Mouse (Mus musculus): ENCODE measurements around the gene Mknk2. TPM values are rescaled to one million over a fixed set of nuclear protein-coding genes. Genes with fewer than 3 reads are reported as not detected.

Mknk2 gene
- polyA plus RNA-seq (2014; fragmentation: Illumina TruSeq; extraction: RNeasy Lipid Tissue Mini Kit (QIAGEN cat#74804); ENCODE audit: low read depth, low replicate concordance), result 3.1 TPM

DNA sequence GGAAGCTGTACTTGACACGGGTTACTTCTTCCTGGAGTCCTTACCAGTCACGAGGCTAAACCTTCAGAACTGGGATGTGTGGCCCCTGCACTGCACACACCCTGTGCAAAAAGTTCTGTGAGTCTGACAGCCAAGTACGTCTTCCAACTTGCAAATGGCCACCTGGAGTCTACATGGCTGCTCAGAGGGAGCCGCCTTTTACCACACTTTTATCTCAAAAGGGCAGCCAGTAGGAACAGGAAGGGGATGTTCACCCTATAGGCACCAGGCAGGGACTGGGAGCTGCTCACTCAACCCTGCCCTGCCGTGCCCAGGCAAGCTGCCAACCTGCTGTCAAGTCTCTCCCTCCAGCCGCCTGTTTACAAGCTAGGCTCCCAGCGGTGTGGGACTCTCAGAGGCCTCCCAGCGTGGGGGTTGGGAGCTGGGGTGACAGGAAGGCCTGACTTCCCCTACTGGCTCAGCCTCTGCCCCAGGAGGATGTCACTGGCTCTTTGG is at the start of gene Mknk2:
Mknk2 (minus strand) TSS at position 171 of the 495 bp plus-strand sequence.

DNA sequence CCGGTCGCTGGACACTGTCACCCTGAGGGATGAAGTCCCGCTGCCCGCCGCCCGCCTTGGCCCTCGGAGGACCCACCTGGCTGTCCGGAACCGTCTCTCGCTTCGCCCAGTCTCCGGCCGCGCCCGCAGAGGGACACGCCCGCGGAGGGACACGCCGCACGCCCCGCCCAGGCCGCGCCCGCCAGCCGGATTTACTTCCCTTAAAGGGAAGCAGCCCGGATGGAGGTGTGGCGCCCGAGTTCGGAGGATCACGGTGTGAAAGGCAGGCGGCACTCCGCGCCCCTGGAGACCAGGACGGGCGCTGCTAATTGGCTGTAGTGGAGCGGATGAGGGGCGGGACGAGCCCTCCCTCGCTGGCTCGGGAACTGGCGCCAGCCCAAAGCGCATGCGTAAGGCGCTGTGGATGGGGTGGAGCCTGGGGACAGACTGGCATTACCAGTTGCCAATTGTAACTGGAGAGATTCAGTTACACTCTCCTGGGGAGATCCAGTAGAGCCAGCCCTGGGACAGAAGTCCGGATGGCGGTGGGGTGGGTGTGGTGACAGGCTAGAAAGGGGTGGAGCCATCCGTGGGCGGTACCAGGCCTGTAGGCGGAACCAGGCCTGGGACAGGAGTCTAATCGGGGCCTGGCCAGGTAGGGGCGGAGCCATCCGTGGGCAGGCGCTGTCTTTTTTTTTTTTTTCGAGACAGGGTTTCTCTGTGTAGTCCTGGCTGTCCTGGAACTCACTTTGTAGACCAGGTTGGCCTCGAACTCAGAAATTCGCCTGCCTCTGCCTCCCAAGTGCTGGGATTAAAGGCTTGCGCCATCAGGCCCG is 24.0 kb upstream of the Mknk2 start, which contains the start of the genes Mob3a and Izumo4:
Mob3a (minus strand) TSS at position 257 of the 815 bp plus-strand sequence.
Izumo4 (plus strand) TSS at position 464 of the 815 bp plus-strand sequence.

DNA sequence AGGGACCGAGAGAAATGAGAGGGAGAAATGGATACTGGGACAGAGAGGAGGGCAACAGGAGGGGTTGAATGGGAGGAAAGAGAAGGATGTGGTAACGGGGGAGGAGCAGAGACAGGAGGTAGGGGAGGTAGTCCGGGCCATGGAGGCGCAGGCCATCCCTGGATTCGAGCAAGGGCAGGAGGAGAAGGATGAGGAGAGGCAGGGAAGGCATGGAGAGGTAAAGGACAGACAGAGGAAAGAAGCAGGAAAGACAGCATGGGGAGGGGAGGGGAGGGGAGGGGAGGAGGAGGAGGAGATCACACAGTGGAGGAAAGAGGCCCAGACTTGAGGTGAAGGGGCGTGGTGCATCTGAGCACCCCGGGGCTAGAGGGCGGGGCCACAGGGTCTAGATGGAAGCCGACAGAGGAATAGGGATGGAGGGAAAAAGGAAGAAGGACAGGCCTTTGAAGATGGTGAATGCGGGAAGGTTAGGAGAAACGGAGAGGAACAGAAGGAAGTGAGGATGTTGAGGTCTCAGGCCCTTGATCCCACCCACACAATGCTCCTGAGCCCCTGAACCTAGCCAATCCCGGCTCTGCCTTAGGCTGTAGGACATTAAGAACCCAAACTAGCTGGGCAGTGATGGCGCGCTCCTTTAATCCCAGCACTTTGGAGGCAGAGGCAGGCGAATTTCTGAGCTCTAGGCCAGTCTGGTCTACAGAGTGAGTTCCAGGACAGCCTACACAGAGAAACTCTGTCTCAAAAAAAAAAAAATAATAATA is 20.9 kb downstream of the Mknk2 start, which contains the start of gene Btbd2:
Btbd2 (minus strand) TSS at position 209 of the 761 bp plus-strand sequence.

DNA sequence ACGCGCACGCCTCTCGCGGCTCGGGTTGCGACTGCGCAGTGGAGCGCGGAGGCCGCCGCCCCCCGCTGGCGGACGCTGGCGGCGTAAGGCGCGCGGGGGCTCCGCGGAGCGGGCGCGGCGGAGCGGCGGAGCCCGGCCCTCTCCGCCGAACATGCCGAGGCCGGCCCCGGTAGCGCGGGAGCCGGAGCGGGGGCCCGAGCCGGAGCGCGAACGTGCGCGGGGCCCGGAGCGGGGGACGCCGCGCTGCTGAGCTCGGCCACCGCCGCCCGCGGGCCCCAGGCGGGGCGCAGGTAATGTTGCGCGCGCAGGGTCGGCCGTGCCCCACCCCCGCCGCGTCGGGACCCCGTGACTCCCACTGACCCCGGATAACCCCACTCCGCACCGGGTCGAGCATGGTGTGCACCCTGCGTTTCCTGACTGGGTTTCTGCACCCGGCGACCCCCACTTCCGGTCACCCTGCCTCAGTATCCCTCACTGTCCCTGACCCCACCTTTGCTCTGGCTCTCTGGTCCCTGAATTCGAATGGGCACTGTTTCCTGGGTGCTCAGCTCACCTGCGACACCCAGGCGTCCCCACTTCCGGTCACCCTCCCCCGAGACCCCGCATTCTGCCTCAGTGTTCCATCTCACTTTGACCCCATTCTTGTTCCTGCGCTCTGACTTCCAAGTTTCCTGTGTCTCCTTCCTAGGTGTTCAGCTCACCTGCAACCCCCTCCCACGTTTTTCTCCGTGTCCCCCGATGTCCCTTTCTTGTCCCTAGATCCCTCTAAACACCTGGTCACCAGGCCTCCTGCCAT is 55.1 kb downstream of the Mknk2 start, which contains the start of gene Csnk1g2:
Csnk1g2 (plus strand) TSS at position 178 of the 796 bp plus-strand sequence.

Other genes starting within 250 kb of the Mknk2 start
- 1.3 TPM for gene Tcf3, start 244.5 kb downstream of the Mknk2 start, polyA plus RNA-seq (2014; fragmentation: Illumina TruSeq; extraction: RNeasy Lipid Tissue Mini Kit (QIAGEN cat#74804); ENCODE audit: low read depth, low replicate concordance)
- not detected for gene Onecut3, start 183.3 kb downstream of the Mknk2 start, polyA plus RNA-seq (2014; fragmentation: Illumina TruSeq; extraction: RNeasy Lipid Tissue Mini Kit (QIAGEN cat#74804); ENCODE audit: low read depth, low replicate concordance)
- not detected for gene Atp8b3, start 139.0 kb downstream of the Mknk2 start, polyA plus RNA-seq (2014; fragmentation: Illumina TruSeq; extraction: RNeasy Lipid Tissue Mini Kit (QIAGEN cat#74804); ENCODE audit: low read depth, low replicate concordance)
- gene Rexo1, start 116.6 kb downstream of the Mknk2 start, polyA plus RNA-seq (2014; fragmentation: Illumina TruSeq; extraction: RNeasy Lipid Tissue Mini Kit (QIAGEN cat#74804); ENCODE audit: low read depth, low replicate concordance), result 0.72 TPM
- gene Klf16, start 100.8 kb downstream of the Mknk2 start, polyA plus RNA-seq (2014; fragmentation: Illumina TruSeq; extraction: RNeasy Lipid Tissue Mini Kit (QIAGEN cat#74804); ENCODE audit: low read depth, low replicate concordance), result 0.50 TPM
- not detected for gene Abhd17a, start 87.8 kb downstream of the Mknk2 start, polyA plus RNA-seq (2014; fragmentation: Illumina TruSeq; extraction: RNeasy Lipid Tissue Mini Kit (QIAGEN cat#74804); ENCODE audit: low read depth, low replicate concordance)
- gene Scamp4, start 75.2 kb downstream of the Mknk2 start, polyA plus RNA-seq (2014; fragmentation: Illumina TruSeq; extraction: RNeasy Lipid Tissue Mini Kit (QIAGEN cat#74804); ENCODE audit: low read depth, low replicate concordance), result 1.7 TPM
- not detected for gene Adat3, start 75.2 kb downstream of the Mknk2 start, polyA plus RNA-seq (2014; fragmentation: Illumina TruSeq; extraction: RNeasy Lipid Tissue Mini Kit (QIAGEN cat#74804); ENCODE audit: low read depth, low replicate concordance)
- not detected for gene Gm49322, start 72.1 kb downstream of the Mknk2 start, polyA plus RNA-seq (2014; fragmentation: Illumina TruSeq; extraction: RNeasy Lipid Tissue Mini Kit (QIAGEN cat#74804); ENCODE audit: low read depth, low replicate concordance)
- 1.4 TPM for gene Csnk1g2, start 55.3 kb downstream of the Mknk2 start, polyA plus RNA-seq (2014; fragmentation: Illumina TruSeq; extraction: RNeasy Lipid Tissue Mini Kit (QIAGEN cat#74804); ENCODE audit: low read depth, low replicate concordance)
- 0.53 TPM for gene Btbd2, start 21.0 kb downstream of the Mknk2 start, polyA plus RNA-seq (2014; fragmentation: Illumina TruSeq; extraction: RNeasy Lipid Tissue Mini Kit (QIAGEN cat#74804); ENCODE audit: low read depth, low replicate concordance)
- gene Mob3a, start 23.9 kb upstream of the Mknk2 start, polyA plus RNA-seq (2014; fragmentation: Illumina TruSeq; extraction: RNeasy Lipid Tissue Mini Kit (QIAGEN cat#74804); ENCODE audit: low read depth, low replicate concordance), result 1.0 TPM
- gene Izumo4, start 24.1 kb upstream of the Mknk2 start, polyA plus RNA-seq (2014; fragmentation: Illumina TruSeq; extraction: RNeasy Lipid Tissue Mini Kit (QIAGEN cat#74804); ENCODE audit: low read depth, low replicate concordance), result 2.7 TPM
- gene Ap3d1, start 64.2 kb upstream of the Mknk2 start, polyA plus RNA-seq (2014; fragmentation: Illumina TruSeq; extraction: RNeasy Lipid Tissue Mini Kit (QIAGEN cat#74804); ENCODE audit: low read depth, low replicate concordance), result 7.5 TPM
- gene Dot1l, start 77.1 kb upstream of the Mknk2 start, polyA plus RNA-seq (2014; fragmentation: Illumina TruSeq; extraction: RNeasy Lipid Tissue Mini Kit (QIAGEN cat#74804); ENCODE audit: low read depth, low replicate concordance), result 1.1 TPM
- 1.1 TPM for gene Sf3a2, start 120.1 kb upstream of the Mknk2 start, polyA plus RNA-seq (2014; fragmentation: Illumina TruSeq; extraction: RNeasy Lipid Tissue Mini Kit (QIAGEN cat#74804); ENCODE audit: low read depth, low replicate concordance)
- gene Plekhj1, start 120.5 kb upstream of the Mknk2 start, polyA plus RNA-seq (2014; fragmentation: Illumina TruSeq; extraction: RNeasy Lipid Tissue Mini Kit (QIAGEN cat#74804); ENCODE audit: low read depth, low replicate concordance), result 5.0 TPM
- gene Amh, start 127.1 kb upstream of the Mknk2 start, polyA plus RNA-seq (2014; fragmentation: Illumina TruSeq; extraction: RNeasy Lipid Tissue Mini Kit (QIAGEN cat#74804); ENCODE audit: low read depth, low replicate concordance), result not detected
- not detected for gene Jsrp1, start 135.4 kb upstream of the Mknk2 start, polyA plus RNA-seq (2014; fragmentation: Illumina TruSeq; extraction: RNeasy Lipid Tissue Mini Kit (QIAGEN cat#74804); ENCODE audit: low read depth, low replicate concordance)
- 152 TPM for gene Oaz1, start 148.5 kb upstream of the Mknk2 start, polyA plus RNA-seq (2014; fragmentation: Illumina TruSeq; extraction: RNeasy Lipid Tissue Mini Kit (QIAGEN cat#74804); ENCODE audit: low read depth, low replicate concordance)
- gene Lingo3, start 165.9 kb upstream of the Mknk2 start, polyA plus RNA-seq (2014; fragmentation: Illumina TruSeq; extraction: RNeasy Lipid Tissue Mini Kit (QIAGEN cat#74804); ENCODE audit: low read depth, low replicate concordance), result not detected
- gene Lsm7, start 177.1 kb upstream of the Mknk2 start, polyA plus RNA-seq (2014; fragmentation: Illumina TruSeq; extraction: RNeasy Lipid Tissue Mini Kit (QIAGEN cat#74804); ENCODE audit: low read depth, low replicate concordance), result 5.6 TPM
- 0.58 TPM for gene Sppl2b, start 177.2 kb upstream of the Mknk2 start, polyA plus RNA-seq (2014; fragmentation: Illumina TruSeq; extraction: RNeasy Lipid Tissue Mini Kit (QIAGEN cat#74804); ENCODE audit: low read depth, low replicate concordance)
- not detected for gene Tmprss9, start 193.7 kb upstream of the Mknk2 start, polyA plus RNA-seq (2014; fragmentation: Illumina TruSeq; extraction: RNeasy Lipid Tissue Mini Kit (QIAGEN cat#74804); ENCODE audit: low read depth, low replicate concordance)
- 0.45 TPM for gene Timm13, start 222.9 kb upstream of the Mknk2 start, polyA plus RNA-seq (2014; fragmentation: Illumina TruSeq; extraction: RNeasy Lipid Tissue Mini Kit (QIAGEN cat#74804); ENCODE audit: low read depth, low replicate concordance)
- 0.19 TPM for gene Lmnb2, start 240.1 kb upstream of the Mknk2 start, polyA plus RNA-seq (2014; fragmentation: Illumina TruSeq; extraction: RNeasy Lipid Tissue Mini Kit (QIAGEN cat#74804); ENCODE audit: low read depth, low replicate concordance)